Mouse (Mus musculus): ENCODE data around the gene Pcolce. TPM values are rescaled to one million over a fixed set of nuclear protein-coding genes. Genes with fewer than 3 reads are reported as not detected.
A peak's percentile ranks its signal among the peaks of the same experiment; 100 is the strongest.

Pcolce gene
- total and polyA plus RNA-seq, 3 experiments = 0.23 to 0.77 TPM; not detected in 1

GRCm38 (mm10) chr5:137649669-137650571 lies 36.3 kb upstream of the Pcolce start:
- no peak for DNase-seq (ENCODE audit: low read depth, low spot score)
- Histone ChIP-seq H3K27me3 (ENCODE audit: control insufficient read depth in 1 of 2, insufficient read depth in 2 of 2, low read length in 2 of 2) (no peaks in the 10 kb centered on the region), H3K9ac (ENCODE audit: control insufficient read depth, low read depth, low read length, poor library complexity, severe bottlenecking) (no peak overlapping the region), H3K4me1 (ENCODE audit: control insufficient read depth in 1 of 2, insufficient read depth in 2 of 2, low read length in 2 of 2) (peaks cover 2 to 11% of the 10 kb centered on the region in 2 experiments), H3K9me3 (replicated peaks; ENCODE audit: insufficient read depth, low read length) (no peaks in the 10 kb centered on the region), H3K79me2 (ENCODE audit: control insufficient read depth, insufficient read depth, low read length, poor library complexity) (no peaks in the 10 kb centered on the region), H3K27ac (ENCODE audit: control insufficient read depth, low read depth, low read length) (no peak overlapping the region), H3K4me3 (ENCODE audit: control insufficient read depth in 1 of 2, insufficient read depth in 1 of 2, low read depth in 2 of 2, low read length in 2 of 2) (no peak overlapping the region), H3K36me3 (ENCODE audit: control insufficient read depth in 1 of 2, insufficient read depth in 2 of 2, low read length in 2 of 2) (peaks cover 3 to 11% of the 10 kb centered on the region in 2 experiments; a peak in 3 of 4 replicates)
- no peak for TF ChIP-seq MYC (IDR thresholded peaks at IDR 0.05; ENCODE audit: low read depth, low read length)
- no peak for TF ChIP-seq USF2 (IDR thresholded peaks at IDR 0.05; ENCODE audit: borderline replicate concordance in 1 of 2, insufficient read depth in 1 of 2, low read depth in 1 of 2, low read length in 2 of 2)
- TF ChIP-seq ZNF384 (IDR thresholded peaks at IDR 0.05; ENCODE audit: low read depth, low read length) = peak; percentile 57; the same call in 1 of the 2 replicates
- TF ChIP-seq UBTF (IDR thresholded peaks at IDR 0.05; ENCODE audit: borderline replicate concordance, insufficient read depth, low read depth, low read length) = no peak
- TF ChIP-seq GATA1 (IDR thresholded peaks at IDR 0.05; ENCODE audit: low read depth, low read length) = no peak
- TF ChIP-seq MAZ (IDR thresholded peaks at IDR 0.05; ENCODE audit: low read depth, low read length) = no peak
- TF ChIP-seq E2F4 (IDR thresholded peaks at IDR 0.05; ENCODE audit: borderline replicate concordance, low read depth, low read length) = no peak
- no peak for TF ChIP-seq MXI1 (IDR thresholded peaks at IDR 0.05; ENCODE audit: low read depth, low read length)
- no peak for TF ChIP-seq ELF1 (IDR thresholded peaks at IDR 0.05; ENCODE audit: low read depth, low read length)
- no peak for TF ChIP-seq HCFC1 (IDR thresholded peaks at IDR 0.05; ENCODE audit: low read depth, low read length)
- TF ChIP-seq POLR2A (IDR thresholded peaks at IDR 0.05; ENCODE audit: control insufficient read depth in 1 of 2, insufficient read depth in 1 of 2, low read depth in 1 of 2, low read length in 2 of 2, poor library complexity in 1 of 2) = no peak
- no peak for TF ChIP-seq CTCF (IDR thresholded peaks at IDR 0.05 in 2 of 3, conservative IDR thresholded peaks at IDR 0.05 in 1 of 3; ENCODE audit: control insufficient read depth in 1 of 3, insufficient read depth in 1 of 3, low read depth in 2 of 3, low read length in 3 of 3, poor library complexity in 1 of 3, severe bottlenecking in 1 of 3)
- no peak for TF ChIP-seq TBP (IDR thresholded peaks at IDR 0.05; ENCODE audit: low read depth, low read length)
- TF ChIP-seq CHD2 (IDR thresholded peaks at IDR 0.05; ENCODE audit: low read length) = no peak
- TF ChIP-seq MEF2A (IDR thresholded peaks at IDR 0.05; ENCODE audit: extremely low read depth, insufficient replicate concordance, low read depth, low read length, poor library complexity, severe bottlenecking) = no peak
- TF ChIP-seq TAL1 (IDR thresholded peaks at IDR 0.05; ENCODE audit: low read length) = no peak
- TF ChIP-seq ETS1 (IDR thresholded peaks at IDR 0.05; ENCODE audit: low read depth, low read length) = peak; percentile 61; the same call in 1 of the 2 replicates
- no peak for TF ChIP-seq NRF1 (IDR thresholded peaks at IDR 0.05; ENCODE audit: insufficient read depth, low read depth, low read length, poor library complexity, severe bottlenecking)
- TF ChIP-seq USF1 (IDR thresholded peaks at IDR 0.05; ENCODE audit: low read depth, low read length) = peak; percentile 40; the same call in 1 of the 2 replicates
- peak; percentile 43 for TF ChIP-seq TCF12 (IDR thresholded peaks at IDR 0.05; ENCODE audit: low read depth, low read length)

Data from MEL (cell line).